Mouse (Mus musculus): ENCODE results near the gene Gm10073.

DNA sequence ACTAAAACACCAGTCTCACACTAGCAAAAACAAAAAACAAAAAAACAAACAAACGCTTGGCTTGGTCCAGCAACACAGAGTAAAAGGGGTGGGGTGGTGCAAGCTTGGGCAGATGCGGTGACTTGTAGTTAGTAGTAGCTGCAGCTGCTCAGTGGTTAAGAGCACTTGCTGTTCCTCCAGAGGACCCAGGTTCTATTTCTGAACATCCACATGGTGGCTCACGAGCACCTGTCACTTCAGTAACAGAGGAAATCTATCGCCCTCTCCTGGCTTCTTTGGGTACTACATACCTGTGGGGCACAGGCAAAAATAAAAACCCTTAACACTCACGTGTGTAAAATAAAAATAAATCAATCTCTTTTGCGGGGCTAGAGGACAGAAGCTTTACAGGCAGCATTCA lies 38.8 kb downstream of the Gm10073 start:
- TF ChIP-seq CTCF (IDR thresholded peaks at IDR 0.05; ENCODE audit: low read depth, low read length) (peak; percentile 59), POLR2A (IDR thresholded peaks at IDR 0.05; ENCODE audit: extremely low read depth, insufficient read depth, low read length) (no peak)

Data from liver, adult 2 months (tissue).